Mouse (Mus musculus) CD4-positive naive resting alpha-beta T cell, adult 57 days (primary cell): ENCODE results near the gene Optn. TPM values are rescaled to one million over a fixed set of nuclear protein-coding genes. Genes with fewer than 3 reads are reported as not detected.

Experiments used
- total RNA-seq: library from RNA; stranded (reverse); gene quantifications from one replicate; pipeline ENCODE4 v1.2.4, GENCODE M21; 2023

Optn gene
- total RNA-seq = 0.59 TPM

DNA sequence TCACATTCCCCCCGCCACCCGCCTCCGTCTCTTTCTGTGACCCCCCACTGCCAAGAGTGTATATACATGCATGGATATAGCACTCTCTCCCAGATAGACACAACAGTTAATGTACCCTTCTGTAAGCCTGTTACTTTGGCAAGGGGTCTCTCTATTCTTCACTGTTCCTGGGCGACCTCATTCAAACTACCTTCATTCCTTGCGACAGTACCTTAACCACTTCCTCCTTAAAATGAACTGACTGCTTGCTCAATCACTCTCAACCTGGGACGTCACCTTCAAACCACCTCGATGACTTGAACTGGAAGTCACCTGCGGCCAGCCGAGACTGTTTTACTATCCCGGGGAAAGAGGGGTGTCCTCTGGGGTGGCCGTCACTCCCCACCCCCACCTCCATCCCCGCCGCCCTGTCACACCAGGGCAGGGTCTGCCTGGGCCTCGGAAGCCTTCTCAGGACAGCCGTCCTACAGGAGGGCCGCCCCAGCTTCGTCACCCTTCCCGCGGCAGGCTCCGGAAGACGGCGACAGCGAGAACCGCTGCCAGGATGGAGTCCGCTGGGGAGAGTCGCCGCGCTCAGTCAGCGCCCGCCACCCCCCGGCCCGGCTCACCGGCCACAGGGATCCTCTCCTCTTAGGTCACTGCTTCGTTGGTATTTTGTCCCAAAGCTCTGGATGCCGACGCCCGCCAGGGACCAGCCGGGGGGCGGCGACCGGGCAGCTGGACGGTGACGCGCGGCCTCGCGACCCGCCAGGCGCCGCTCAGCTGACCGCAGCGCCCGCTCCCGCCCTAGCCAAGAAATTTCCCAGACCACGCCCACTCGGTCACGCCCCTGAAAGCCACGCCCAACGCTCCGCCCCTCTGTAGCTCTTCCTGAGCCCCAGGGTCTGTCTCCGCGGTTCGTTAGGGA, at the start of gene Optn:
Optn (minus strand) TSS at position 753 of the 907 bp plus-strand sequence.

DNA sequence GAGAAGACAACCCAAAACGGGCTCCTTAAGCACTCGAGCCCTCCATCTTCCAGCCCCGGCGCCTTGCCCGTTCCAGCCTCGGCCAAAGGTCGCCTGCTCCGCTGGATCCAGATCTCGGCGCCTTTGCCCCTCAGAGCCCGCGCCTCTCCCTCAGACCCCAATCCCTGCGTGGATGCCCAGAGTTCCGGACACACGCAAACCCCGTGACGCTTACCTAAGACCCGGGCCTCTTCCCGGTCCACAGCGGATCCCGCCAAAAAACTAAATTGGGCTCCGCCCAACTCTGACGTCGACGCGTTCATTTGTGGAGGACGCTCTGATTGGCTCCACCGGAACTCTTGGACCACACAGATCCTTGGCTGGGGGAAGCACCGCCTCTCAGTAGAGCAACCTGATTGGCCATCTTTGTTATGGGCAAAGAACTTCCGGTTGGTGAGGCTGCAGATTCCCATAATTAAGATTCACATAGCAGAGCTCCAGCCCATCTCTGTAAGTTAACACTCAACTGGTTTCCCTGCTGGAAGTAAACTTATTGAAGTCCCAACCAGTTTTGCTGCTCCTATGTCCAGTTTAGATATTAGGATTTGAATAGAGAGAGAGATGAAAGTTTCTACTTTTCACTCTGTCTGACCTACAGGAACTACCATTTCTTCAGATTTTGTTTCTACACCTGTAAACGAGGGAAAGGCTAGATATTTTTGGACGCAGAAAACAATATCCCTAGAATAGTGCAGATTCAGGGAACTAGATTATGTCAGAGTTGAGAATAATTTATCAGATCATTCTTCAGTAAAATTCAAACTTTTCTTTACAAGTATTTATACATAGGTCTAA, 51.1 kb downstream of the Optn start, which contains the start of gene Mcm10:
Mcm10 (minus strand) TSS at position 301 of the 834 bp plus-strand sequence.

DNA sequence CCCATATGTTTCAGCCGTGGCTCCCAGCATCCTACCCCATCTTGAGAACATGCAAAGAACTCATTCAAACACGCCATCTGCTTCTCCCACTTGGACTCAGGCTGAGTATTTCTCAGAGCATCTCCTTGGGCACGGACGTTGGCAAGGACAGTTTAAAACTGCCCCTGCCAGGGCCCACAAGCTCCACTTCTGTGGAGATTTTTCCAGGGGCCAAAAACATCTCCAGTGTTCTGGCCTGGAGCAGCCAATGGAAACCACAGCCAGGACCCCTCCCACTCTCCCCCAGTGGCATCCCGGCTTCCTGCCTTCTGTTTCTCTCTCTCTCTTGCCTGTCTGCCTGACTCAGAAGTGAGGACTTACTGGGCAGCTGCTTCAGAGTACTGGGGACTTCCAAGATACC, 88.0 kb downstream of the Optn start, which contains the start of gene Ucma:
Ucma (plus strand) TSS at position 316 of the 400 bp plus-strand sequence.

Other genes with a start within 250 kb of the Optn start
- 27.6 TPM for gene Sephs1, start 182.5 kb downstream of the Optn start, total RNA-seq
- 30.9 TPM for gene Phyh, start 145.0 kb downstream of the Optn start, total RNA-seq
- not detected for gene Ucma, start 87.9 kb downstream of the Optn start, total RNA-seq
- 0.56 TPM for gene Mcm10, start 51.3 kb downstream of the Optn start, total RNA-seq
- gene Ccdc3, start 73.7 kb upstream of the Optn start, total RNA-seq = not detected